Mouse (Mus musculus) right cerebral cortex, postnatal 10 days (tissue): Measurements from ENCODE around the gene C8b.

Source experiments
- DNase-seq, 2 experiments: peaks; one replicate each; pipeline ENCODE4 v3.0.0; 2021; ENCODE audit warnings: low spot score in 2 of 2

Gene C8b

GRCm38 (mm10) chr4:104766065-104766464 is at the start of gene C8b:
C8b (plus strand) TSS chr4:104766317.
- DNase-seq = no peak

- no peak for DNase-seq
Measured at GRCm38 (mm10) chr4:104716506-104716905, 49.6 kb upstream of the C8b start.

GRCm38 (mm10) chr4:104718973-104719795 is 46.9 kb upstream of the C8b start:
- DNase-seq = peak; percentile 64 to 79

GRCm38 (mm10) chr4:104723527-104724045 is 42.5 kb upstream of the C8b start:
- DNase-seq = no peak

GRCm38 (mm10) chr4:104724258-104724657 is 41.9 kb upstream of the C8b start:
- DNase-seq = peak; percentile 59 to 66

- peak in 1 of 2 experiments; percentile 46 for DNase-seq
Measured at GRCm38 (mm10) chr4:104725673-104726072, 40.4 kb upstream of the C8b start.

- no peak for DNase-seq
Measured at GRCm38 (mm10) chr4:104729185-104729584, 36.9 kb upstream of the C8b start.

- DNase-seq = peak; percentile 56 to 66
Measured at GRCm38 (mm10) chr4:104746500-104746899, 19.6 kb upstream of the C8b start.

GRCm38 (mm10) chr4:104754090-104754489 is 12.0 kb upstream of the C8b start:
- no peak for DNase-seq

- peak; percentile 38 to 50 for DNase-seq
Measured at GRCm38 (mm10) chr4:104760878-104761624, 5.1 kb upstream of the C8b start.

- DNase-seq = no peak
Measured at GRCm38 (mm10) chr4:104768190-104768589, 2.1 kb downstream of the C8b start.

GRCm38 (mm10) chr4:104769602-104770001 is 3.5 kb downstream of the C8b start:
- DNase-seq = no peak

GRCm38 (mm10) chr4:104770331-104770730 is 4.2 kb downstream of the C8b start:
- no peak for DNase-seq

- no peak for DNase-seq
Measured at GRCm38 (mm10) chr4:104775601-104776000, 9.5 kb downstream of the C8b start.

- no peak for DNase-seq
Measured at GRCm38 (mm10) chr4:104779460-104779859, 13.3 kb downstream of the C8b start.

- DNase-seq = no peak
Measured at GRCm38 (mm10) chr4:104781441-104781840, 15.3 kb downstream of the C8b start.

- DNase-seq = no peak
Measured at GRCm38 (mm10) chr4:104782346-104782745, 16.2 kb downstream of the C8b start.

- no peak for DNase-seq
Measured at GRCm38 (mm10) chr4:104792111-104792510, 26.0 kb downstream of the C8b start.

- DNase-seq = no peak
Measured at GRCm38 (mm10) chr4:104798951-104799350, 32.8 kb downstream of the C8b start.

- DNase-seq = no peak
Measured at GRCm38 (mm10) chr4:104801625-104802024, 35.5 kb downstream of the C8b start.

GRCm38 (mm10) chr4:104804100-104804499 is 38.0 kb downstream of the C8b start:
- no peak for DNase-seq

- DNase-seq = no peak
Measured at GRCm38 (mm10) chr4:104805414-104806257, 39.5 kb downstream of the C8b start.
